Mouse (Mus musculus) brown adipose tissue, adult 24 weeks (tissue): ENCODE results near the gene Psmc6. TPM values are rescaled to one million over a fixed set of nuclear protein-coding genes. Genes with fewer than 3 reads are reported as not detected.

Source experiments
- H3K27ac ChIP-seq: fragments of 200-500 bp; replicated peaks from 2 replicates; pipeline ENCODE4 v1.5.1; 2012; ENCODE audit warnings: low read depth, mild to moderate bottlenecking, low read length
- H3K4me1 ChIP-seq: fragments of 200-500 bp; 2 replicates; pipeline ENCODE4 v1.6.1; 2012; ENCODE audit warnings: low read length, mixed read lengths; ENCODE audit not compliant: control insufficient read depth, insufficient read depth, insufficient read length
- H3K4me3 ChIP-seq: fragments of 200-500 bp; 2 replicates; pipeline ENCODE4 v1.5.1; 2012; ENCODE audit warnings: low read depth, mild to moderate bottlenecking, low read length, moderate library complexity; ENCODE audit not compliant: insufficient read depth
- polyA plus RNA-seq: library from polyadenylated mRNA; stranded (reverse); fragments of >200 nt; gene quantifications from 2 replicates; pipeline ENCODE4 v1.2.4, GENCODE M21; 2012; ENCODE audit not compliant: missing spikeins, insufficient read depth, insufficient read length

Psmc6 gene
- polyA plus RNA-seq, 1 experiment, result 395 TPM

DNA sequence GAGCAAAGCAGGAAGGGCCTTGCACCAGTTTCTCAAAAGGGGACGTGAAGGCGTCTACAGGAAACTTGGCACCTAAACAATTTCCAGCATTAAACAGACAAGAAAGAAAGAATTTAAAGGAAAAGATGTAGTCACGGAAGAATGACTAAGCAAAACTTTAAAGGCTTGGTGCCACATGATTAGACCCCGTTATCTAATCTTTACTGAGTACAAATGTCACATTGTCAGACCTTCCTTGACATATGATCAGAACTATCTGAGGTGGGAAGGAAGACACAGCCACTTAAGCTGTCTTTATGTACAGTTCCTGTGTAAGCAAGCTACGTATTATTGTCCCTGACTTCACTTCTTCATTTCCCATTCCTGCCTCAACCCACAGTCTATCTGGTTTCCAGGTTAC is 8.0 kb upstream of the Psmc6 start:
- Histone ChIP-seq H3K4me3 (no peak overlapping the region), H3K27ac (no peak overlapping the region), H3K4me1 (peaks cover 3% of the 10 kb centered on the region; the same call in 1 of the 2 replicates)

- Histone ChIP-seq H3K4me1 (no peaks in the 10 kb centered on the region), H3K4me3 (no peak overlapping the region), H3K27ac (no peak overlapping the region)
Measured at GRCm38 (mm10) chr14:45322450-45322849, 7.1 kb upstream of the Psmc6 start.

- Histone ChIP-seq H3K4me1 (no peaks in the 10 kb centered on the region), H3K27ac (no peak overlapping the region), H3K4me3 (no peak overlapping the region)
Measured at GRCm38 (mm10) chr14:45323320-45323719, 6.3 kb upstream of the Psmc6 start.

- H3K4me1 ChIP-seq, result no peaks in the 10 kb centered on the region
- no peak overlapping the region for H3K27ac ChIP-seq
- no peak overlapping the region for H3K4me3 ChIP-seq
Measured at GRCm38 (mm10) chr14:45325471-45325870, 4.1 kb upstream of the Psmc6 start.

- Histone ChIP-seq H3K27ac (no peak overlapping the region), H3K4me3 (no peak overlapping the region), H3K4me1 (no peaks in the 10 kb centered on the region)
Measured at GRCm38 (mm10) chr14:45328072-45328713, 1.4 kb upstream of the Psmc6 start.

DNA sequence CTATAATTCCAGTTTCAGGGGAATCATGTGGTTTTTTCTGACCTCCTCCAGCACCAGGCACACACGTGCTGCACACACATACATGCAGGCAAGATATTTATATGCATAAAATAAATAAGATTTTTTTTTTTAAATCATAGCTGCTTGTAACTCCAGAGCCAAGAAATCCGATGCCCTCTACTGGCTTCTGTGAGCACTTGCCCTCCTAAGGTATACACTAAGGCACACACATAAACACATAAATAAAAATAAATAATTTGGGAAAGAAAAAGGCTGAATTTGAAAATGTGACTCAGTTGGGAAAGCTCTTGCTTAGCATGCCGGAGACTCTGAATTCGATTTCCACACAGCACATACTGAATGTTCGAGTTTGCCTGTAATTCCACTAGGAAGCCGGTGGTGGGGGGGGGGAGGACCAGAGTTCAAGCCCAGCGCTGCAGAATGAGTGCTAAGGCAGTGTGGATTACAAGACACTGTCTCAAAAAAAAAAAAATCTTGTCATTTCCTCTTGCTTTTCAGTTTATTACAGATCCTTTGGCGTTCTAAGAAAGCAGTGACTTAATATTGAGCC is 485 bp upstream of the Psmc6 start:
- H3K4me3 ChIP-seq, result peak overlapping the region; percentile 41
- H3K27ac ChIP-seq, result no peak overlapping the region
- H3K4me1 ChIP-seq, result no peaks in the 10 kb centered on the region

DNA sequence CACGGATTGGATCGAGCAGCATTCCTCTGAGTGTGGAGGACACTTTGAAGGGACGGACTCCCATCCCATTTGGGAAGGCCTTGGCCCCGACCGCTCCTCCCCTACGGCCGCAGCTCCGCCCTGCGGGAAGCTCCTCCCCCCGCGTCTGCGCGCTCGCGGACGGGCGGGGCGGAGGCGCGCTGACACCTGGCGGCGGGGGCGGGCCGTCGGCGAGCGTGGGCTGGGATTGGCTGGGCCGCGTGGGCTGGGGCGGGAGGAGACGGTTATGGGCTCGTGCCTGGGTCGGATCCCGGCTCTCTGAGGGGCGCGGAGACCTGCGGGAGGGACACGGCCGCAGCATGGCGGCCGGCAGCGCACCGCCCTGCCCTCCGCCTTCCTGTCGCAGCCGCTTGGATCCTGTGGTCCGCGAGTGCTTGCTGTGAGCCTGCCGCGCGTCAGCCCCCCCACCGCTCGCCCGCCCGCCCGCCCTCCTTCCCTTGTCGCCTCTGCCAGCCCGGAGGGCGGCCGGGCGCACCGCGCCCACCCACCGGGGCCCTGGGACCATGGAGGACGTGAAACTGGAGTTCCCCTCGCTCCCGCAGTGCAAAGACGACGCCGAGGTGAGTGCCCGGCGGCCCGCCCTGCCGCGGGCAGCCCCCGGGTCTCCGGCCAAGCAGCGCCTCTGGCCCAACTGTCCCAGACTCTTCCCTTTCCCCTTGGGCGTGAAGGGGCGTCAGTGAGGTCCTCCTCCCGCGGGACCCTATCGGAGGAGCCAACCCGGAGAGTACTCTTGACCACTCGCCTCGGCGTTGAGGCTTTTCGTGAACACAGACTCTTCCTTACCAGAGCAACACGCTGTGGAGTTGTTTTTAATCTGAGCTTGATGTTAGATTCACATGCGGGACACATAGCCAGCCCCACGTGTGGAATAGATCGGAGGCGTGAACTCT is 21.6 kb downstream of the Psmc6 start, which contains the start of gene Styx:
Gene Styx (plus strand): TSS at position 163 of the 929 bp plus-strand sequence.
- peak within 1 kb of the TSS; percentile 97 for H3K4me3 ChIP-seq
- 0 out of 2 replicates have a peak within 1 kb of the TSS, but pooled peaks have one; percentile 31 for H3K27ac ChIP-seq
- peaks cover 2% of the 10 kb centered on the region for H3K4me1 ChIP-seq

DNA sequence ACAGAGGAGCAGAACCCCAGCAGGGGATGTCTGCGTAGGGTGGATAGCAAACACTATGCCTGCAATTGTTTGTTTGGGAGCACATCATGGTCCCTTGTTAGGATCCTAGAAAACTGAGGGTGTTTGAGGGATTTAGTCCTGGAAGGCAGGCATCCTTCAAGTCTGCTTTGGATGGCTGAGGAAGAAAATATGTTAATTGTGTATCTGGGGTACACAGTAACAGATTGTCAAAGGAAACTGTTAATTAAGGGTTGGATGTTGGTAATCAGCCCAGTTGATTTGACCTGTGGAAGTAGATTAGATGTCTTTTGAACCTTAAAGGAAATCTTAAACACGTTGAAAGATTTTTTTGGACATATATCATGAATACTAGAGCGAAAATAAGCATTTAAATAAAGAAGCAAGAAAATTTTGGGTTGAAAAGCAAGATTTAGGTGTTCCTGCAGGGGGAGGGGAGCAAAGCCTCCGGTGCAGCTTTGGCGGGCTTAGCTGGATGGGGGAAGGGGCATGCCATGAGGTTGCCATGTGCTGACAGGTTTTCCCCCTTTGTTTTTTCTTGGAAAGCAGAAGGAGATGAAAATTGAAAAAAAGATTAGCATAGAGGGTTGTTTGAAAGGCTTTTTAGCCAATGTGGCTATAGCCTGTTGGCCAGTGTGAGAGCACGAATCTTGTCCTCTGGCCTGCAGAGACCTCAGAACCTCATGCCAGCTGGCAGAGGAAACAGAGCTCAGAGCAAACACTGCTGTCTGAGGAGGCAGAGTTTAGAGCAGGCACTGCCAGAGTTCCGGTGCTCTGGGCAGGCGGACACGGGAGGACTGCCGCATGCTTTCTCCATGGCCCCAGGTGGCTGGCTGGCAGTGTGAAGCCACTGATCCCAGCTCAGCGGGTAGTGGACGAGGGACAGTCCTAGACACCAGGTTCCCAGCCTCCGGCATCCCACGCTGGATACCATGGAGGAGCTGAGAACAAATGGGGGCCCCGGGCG is 34.9 kb downstream of the Psmc6 start:
- Histone ChIP-seq H3K27ac (no peak overlapping the region), H3K4me3 (no peak overlapping the region), H3K4me1 (no peaks in the 10 kb centered on the region)

- Histone ChIP-seq H3K27ac (no peak overlapping the region), H3K4me1 (no peaks in the 10 kb centered on the region), H3K4me3 (no peak overlapping the region)
Measured at GRCm38 (mm10) chr14:45365196-45365587, 35.6 kb downstream of the Psmc6 start.

DNA sequence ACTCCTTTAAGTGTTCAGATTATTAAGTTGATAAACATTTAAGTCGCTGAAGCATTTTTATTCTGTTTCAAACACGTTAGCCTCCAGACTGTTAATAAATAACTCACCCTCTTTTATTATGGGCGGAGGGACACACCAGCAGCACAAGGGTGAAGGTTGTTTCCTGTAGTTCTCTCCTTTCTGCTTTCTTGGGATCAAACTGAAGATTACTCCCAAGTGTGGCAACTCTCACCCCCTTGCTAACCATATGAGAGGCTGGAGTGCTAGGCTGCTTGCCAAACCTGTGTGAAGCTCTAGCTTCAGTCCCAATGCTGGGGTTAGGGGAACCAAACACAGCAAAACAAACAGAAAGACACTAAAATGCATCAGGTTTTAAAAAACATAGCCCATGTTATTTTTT is 49.2 kb downstream of the Psmc6 start:
- no peak overlapping the region for H3K27ac ChIP-seq
- H3K4me3 ChIP-seq, result no peak overlapping the region
- H3K4me1 ChIP-seq, result no peaks in the 10 kb centered on the region

- Histone ChIP-seq H3K4me1 (no peaks in the 10 kb centered on the region), H3K27ac (no peak overlapping the region), H3K4me3 (no peak overlapping the region)
Measured at GRCm38 (mm10) chr14:45380756-45381155, 51.2 kb downstream of the Psmc6 start.

DNA sequence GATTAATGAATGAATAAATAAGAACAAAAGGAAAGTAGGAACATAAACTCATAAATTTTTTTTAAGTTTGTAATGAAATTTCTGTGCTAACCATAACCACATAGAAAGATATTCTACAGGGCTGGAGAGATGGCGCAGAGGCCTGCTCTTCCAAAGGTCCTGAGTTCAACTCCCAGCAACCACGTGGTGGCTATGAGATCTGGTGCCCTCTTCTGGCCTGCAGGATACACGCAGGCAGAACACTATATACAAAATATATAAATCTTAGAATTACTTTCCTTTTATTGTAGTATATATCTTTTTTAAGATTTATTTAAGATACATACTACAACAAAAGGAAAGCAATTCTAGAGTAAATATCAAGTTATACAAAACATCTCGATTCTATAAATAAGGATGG is 53.3 kb downstream of the Psmc6 start:
- Histone ChIP-seq H3K4me3 (no peak overlapping the region), H3K27ac (no peak overlapping the region), H3K4me1 (peaks cover 2% of the 10 kb centered on the region; the same call in 1 of the 2 replicates)

GRCm38 (mm10) chr14:45385596-45385995 is 56.0 kb downstream of the Psmc6 start:
- H3K27ac ChIP-seq, result no peak overlapping the region
- H3K4me3 ChIP-seq, result no peak overlapping the region
- peaks cover 2% of the 10 kb centered on the region; the same call in 1 of the 2 replicates for H3K4me1 ChIP-seq

- H3K4me1 ChIP-seq, result peaks cover 2% of the 10 kb centered on the region; the same call in 1 of the 2 replicates
- H3K27ac ChIP-seq, result no peak overlapping the region
- H3K4me3 ChIP-seq, result peak overlapping the region; percentile 86; the same call in 1 of the 2 replicates
Measured at GRCm38 (mm10) chr14:45387480-45387879, 57.9 kb downstream of the Psmc6 start.
